9 mouse cellular contexts compared by ENCODE assay signal in the genomic region with DNA sequence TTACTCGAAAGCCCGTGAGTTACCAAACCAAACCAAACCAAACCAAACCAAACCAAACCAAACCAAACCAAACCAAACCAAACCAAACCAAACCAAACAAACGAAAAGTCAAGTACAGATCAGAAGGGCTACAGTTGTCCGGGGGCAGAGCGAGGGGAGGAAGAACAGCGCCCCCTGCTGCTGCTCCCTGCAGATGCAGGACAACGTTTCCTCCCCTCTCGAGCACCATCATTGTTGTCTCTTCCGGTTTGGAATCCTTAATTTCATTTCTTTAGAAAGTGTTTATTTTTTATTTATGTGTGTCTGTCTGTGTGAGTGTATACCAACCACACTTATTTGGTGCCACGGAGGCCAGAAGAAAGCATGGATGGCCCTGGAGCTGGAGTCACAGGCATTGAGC. TPM values are rescaled to one million over a fixed set of nuclear protein-coding genes. Genes with fewer than 3 reads are reported as not detected.
DNase-seq lines count a peak whose midpoint lies in the region; ATAC-seq and TF ChIP-seq lines count a peak whose summit lies in the region.
"Had no signal": no experiment of that assay in that cellular context is flagged by ENCODE, and none has a peak within 500 bp of the region (broad histone marks: within the 10 kb centered on the region; RNA-seq: fewer than 3 reads in every experiment).

No protein-coding gene starts in this region.

- DNase-seq in lung, postnatal 14 days = peak; percentile 17
- DNase-seq in lung, adult 18-20 months = no peak
- DNase-seq in WW6 (ENCODE audit: low read depth, low spot score) = peak; percentile 34
- DNase-seq in liver, postnatal 0 days = peak; percentile 34
- peak; percentile 77 for DNase-seq in thymus, postnatal 4 days
- no peak for DNase-seq in heart, postnatal 10 days
- DNase-seq in forebrain, embryonic 14.5 days (ENCODE audit: low spot score) = no peak
- DNase-seq: heart, adult 18-20 months had no signal

- WGBS in liver, postnatal 0 days (ENCODE audit: insufficient replicate concordance) = 56% methylated on average over 10 of the region's 10 CpGs
- 67% methylated on average over 10 of the region's 10 CpGs for WGBS in forebrain, embryonic 14.5 days

- no peaks in the 10 kb centered on the region for H3K27me3 ChIP-seq in liver, postnatal 0 days (ENCODE audit: insufficient read depth, low read length)
- H3K27me3 ChIP-seq in forebrain, embryonic 14.5 days (replicated peaks; ENCODE audit: control insufficient read depth, insufficient read depth, low read length) = no peaks in the 10 kb centered on the region
- H3K27me3 ChIP-seq: stomach, embryonic 15.5 days had no signal

- no peak overlapping the region for H3K27ac ChIP-seq in liver, postnatal 0 days (ENCODE audit: low read depth)
- no peak overlapping the region for H3K27ac ChIP-seq in forebrain, embryonic 14.5 days (ENCODE audit: low read depth, low read length)
- H3K27ac ChIP-seq: stomach, embryonic 15.5 days had no signal

- H3K9me3 ChIP-seq in liver, postnatal 0 days (ENCODE audit: low read length) = no peaks in the 10 kb centered on the region
- H3K9me3 ChIP-seq in forebrain, embryonic 14.5 days (replicated peaks; ENCODE audit: control insufficient read depth, low read length) = no peaks in the 10 kb centered on the region
- H3K9me3 ChIP-seq: stomach, embryonic 15.5 days had no signal

- ATAC-seq in liver, postnatal 0 days = no peak
- no peak for ATAC-seq in forebrain, embryonic 14.5 days

- intact Hi-C loops in heart, postnatal 10 days (cut with DNase I) = loop anchor here (5.0 to 10.0 kb wide), 4 partner anchors 181 to 1738 kb away; no protein-coding TSS in a partner anchor

- no peak for TF ChIP-seq EP300 in liver, postnatal 0 days (IDR thresholded peaks at IDR 0.05; ENCODE audit: low read depth)

- H3K36me3 ChIP-seq in liver, postnatal 0 days (replicated peaks; ENCODE audit: insufficient read depth, low read length) = no peaks in the 10 kb centered on the region
- H3K36me3 ChIP-seq in forebrain, embryonic 14.5 days (ENCODE audit: control insufficient read depth, insufficient read depth, low read length) = no peaks in the 10 kb centered on the region
- H3K36me3 ChIP-seq: stomach, embryonic 15.5 days had no signal

- TF ChIP-seq CTCF in liver, postnatal 0 days (IDR thresholded peaks at IDR 0.05; ENCODE audit: low read depth) = peak; percentile 67

- H3K9ac ChIP-seq in liver, postnatal 0 days (replicated peaks) = no peak overlapping the region
- H3K9ac ChIP-seq in forebrain, embryonic 14.5 days (ENCODE audit: low read length) = no peak overlapping the region
- H3K9ac ChIP-seq: stomach, embryonic 15.5 days had no signal

- H3K4me1 ChIP-seq in liver, postnatal 0 days (ENCODE audit: insufficient read depth) = no peaks in the 10 kb centered on the region
- no peaks in the 10 kb centered on the region for H3K4me1 ChIP-seq in forebrain, embryonic 14.5 days (ENCODE audit: control insufficient read depth, insufficient read depth, low read length)
- H3K4me1 ChIP-seq: stomach, embryonic 15.5 days had no signal

- H3K4me2 ChIP-seq in liver, postnatal 0 days (ENCODE audit: low read depth, low read length) = no peak overlapping the region
- H3K4me2 ChIP-seq in forebrain, embryonic 14.5 days (ENCODE audit: low read length) = no peak overlapping the region
- H3K4me2 ChIP-seq: stomach, embryonic 15.5 days had no signal

- H3K4me3 ChIP-seq in liver, postnatal 0 days (ENCODE audit: low read depth, low read length) = no peak overlapping the region
- H3K4me3 ChIP-seq in forebrain, embryonic 14.5 days (ENCODE audit: low read depth, low read length) = no peak overlapping the region
- H3K4me3 ChIP-seq: stomach, embryonic 15.5 days had no signal

RNA-seq across cellular contexts. Expression of a gene that starts 26.7 kb away (rescaled TPM):
- 46.4 and 51.0 TPM in 2 replicates for polyA plus RNA-seq in liver, postnatal 0 days (2015; fragmentation: Nextera tagmentation; extraction: Ambion mirVana)
- 10 to 100 TPM; 36.3 to 39.2 TPM for total RNA-seq in heart, postnatal 10 days (2021)
- 149 and 156 TPM in 2 replicates for polyA plus RNA-seq in forebrain, embryonic 14.5 days (2014; fragmentation: Nextera tagmentation; extraction: Ambion mirVana)

Comparison
In these comparisons a context has a peak if more than half of its experiments do, and no peak if none do; other contexts are left out.
1. DNase-seq: peak in lung, postnatal 14 days (single experiment), WW6 (single experiment), liver, postnatal 0 days (single experiment) and thymus, postnatal 4 days (single experiment); none in lung, adult 18-20 months (0 of 2), heart, postnatal 10 days (0 of 2) and forebrain, embryonic 14.5 days (single experiment).